Mouse (Mus musculus) embryonic facial prominence, embryonic 14.5 days (tissue): Measurements from ENCODE around the gene 1700001K19Rik. TPM values are rescaled to one million over a fixed set of nuclear protein-coding genes. Genes with fewer than 3 reads are reported as not detected.

Source experiments
- ATAC-seq: fragments of 200-750 bp; cut with Nextera tagmentation; 2 replicates; pipeline ENCODE4 v1.8.0; 2017; ENCODE audit warnings: low read depth, moderate number of reproducible peaks, moderate TSS enrichment
- DNase-seq: peaks from one replicate; pipeline ENCODE4 v3.0.0-alpha.2; 2015; ENCODE audit warnings: low spot score
- H3K27ac ChIP-seq: fragments of 300-500 bp; sonication (generic); replicated peaks from 2 replicates; pipeline ENCODE4 v1.5.1; 2014; ENCODE audit warnings: low read depth, mild to moderate bottlenecking, low read length, moderate library complexity
- H3K27me3 ChIP-seq: fragments of 300-500 bp; sonication (generic); replicated peaks from 2 replicates; pipeline ENCODE4 v1.6.1; 2014; ENCODE audit warnings: low read length; ENCODE audit not compliant: control insufficient read depth, insufficient read depth
- H3K36me3 ChIP-seq: fragments of 300-500 bp; sonication (generic); 2 replicates; pipeline ENCODE4 v1.6.1; 2014; ENCODE audit warnings: low read length, mixed read lengths; ENCODE audit not compliant: control insufficient read depth, insufficient read depth
- H3K4me1 ChIP-seq: fragments of 300-500 bp; sonication (generic); 2 replicates; pipeline ENCODE4 v1.6.1; 2014; ENCODE audit warnings: antibody characterized with exemption, low read length; ENCODE audit not compliant: control insufficient read depth, insufficient read depth
- H3K4me2 ChIP-seq: fragments of 300-500 bp; sonication (generic); 2 replicates; pipeline ENCODE4 v1.6.1; 2014; ENCODE audit warnings: low read depth, mild to moderate bottlenecking, low read length, moderate library complexity, mixed read lengths
- H3K4me3 ChIP-seq: fragments of 300-500 bp; sonication (generic); 2 replicates; pipeline ENCODE4 v1.5.1; 2014; ENCODE audit warnings: low read depth, mild to moderate bottlenecking, low read length
- H3K9ac ChIP-seq: fragments of 300-500 bp; sonication (generic); 2 replicates; pipeline ENCODE4 v1.6.1; 2014; ENCODE audit warnings: low read depth, mild to moderate bottlenecking, low read length, moderate library complexity, mixed read lengths
- H3K9me3 ChIP-seq: fragments of 300-500 bp; sonication (generic); 2 replicates; pipeline ENCODE4 v1.6.1; 2016; ENCODE audit warnings: low read length; ENCODE audit not compliant: control insufficient read depth
- WGBS: fragments of 180-500 bp; shearing (Covaris S2); extraction: QIAGEN DNeasy Blood & Tissue Kit; methylation state at CpG from one replicate; pipeline ENCODE4 v1.1.7; 2014; 5-methylcytosine and 5-hydroxymethylcytosine counted together
- polyA plus RNA-seq: library from polyadenylated mRNA; unstranded; fragments of >200 nt; fragmentation: Nextera tagmentation; extraction: Ambion mirVana; gene quantifications from 2 replicates; pipeline ENCODE4 v1.2.1, GENCODE M21; 2014

Gene 1700001K19Rik
- not detected in 2 replicates for polyA plus RNA-seq

DNA sequence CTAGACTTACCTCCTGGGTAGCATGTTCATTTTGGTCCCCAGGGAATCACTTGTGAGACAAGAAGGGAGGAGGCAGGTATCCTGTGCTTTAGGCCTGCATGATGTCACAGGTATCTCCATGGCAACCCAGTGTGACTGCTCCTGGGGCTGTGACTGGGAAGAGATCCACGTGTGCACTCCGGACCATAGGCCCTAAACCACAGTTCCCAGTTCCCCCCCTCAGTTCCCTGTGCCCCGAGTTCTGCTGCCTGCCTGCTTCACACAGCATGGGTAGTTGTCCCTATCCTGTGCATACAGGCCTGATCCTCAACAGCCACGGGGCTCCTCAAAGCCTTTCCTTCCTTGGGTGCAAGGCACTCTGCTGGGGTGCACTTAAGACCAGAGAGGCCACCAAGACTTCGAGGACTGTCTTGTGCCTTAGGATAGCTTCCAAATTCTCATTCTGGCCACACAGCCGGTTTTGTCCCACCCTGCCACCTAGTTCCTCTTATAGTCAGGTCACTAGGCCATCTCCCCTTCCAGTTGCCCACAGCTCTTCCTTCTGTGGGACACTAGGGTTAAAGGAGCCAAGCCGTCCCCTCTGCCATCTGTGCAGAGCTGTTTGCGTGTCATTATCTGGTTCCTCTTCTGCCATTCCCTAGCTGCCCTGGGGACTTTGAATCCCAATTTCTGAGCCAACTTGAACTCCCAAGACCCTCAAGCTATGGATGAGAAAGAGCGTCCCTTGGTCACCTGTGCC is at the start of gene 1700001K19Rik:
Gene 1700001K19Rik, minus strand, starts transcription at position 59 of the 739 bp plus-strand sequence.
- no peak within 1 kb of the TSS for H3K4me3 ChIP-seq
- no peak within 1 kb of the TSS for H3K27ac ChIP-seq
- H3K27me3 ChIP-seq: no peaks in the 10 kb centered on the region
- no peak within 1 kb of the TSS for H3K9ac ChIP-seq
- no peak for ATAC-seq
- no peaks in the 10 kb centered on the region for H3K9me3 ChIP-seq
- DNase-seq: peak; percentile 25
- H3K4me1 ChIP-seq: no peaks in the 10 kb centered on the region
- WGBS: 73% methylated on average over 9 of the region's 9 CpGs
- H3K36me3 ChIP-seq: 0 out of 2 replicates have a peak, but pooled peaks cover 6% of the 10 kb centered on the region
- no peak within 1 kb of the TSS for H3K4me2 ChIP-seq

DNA sequence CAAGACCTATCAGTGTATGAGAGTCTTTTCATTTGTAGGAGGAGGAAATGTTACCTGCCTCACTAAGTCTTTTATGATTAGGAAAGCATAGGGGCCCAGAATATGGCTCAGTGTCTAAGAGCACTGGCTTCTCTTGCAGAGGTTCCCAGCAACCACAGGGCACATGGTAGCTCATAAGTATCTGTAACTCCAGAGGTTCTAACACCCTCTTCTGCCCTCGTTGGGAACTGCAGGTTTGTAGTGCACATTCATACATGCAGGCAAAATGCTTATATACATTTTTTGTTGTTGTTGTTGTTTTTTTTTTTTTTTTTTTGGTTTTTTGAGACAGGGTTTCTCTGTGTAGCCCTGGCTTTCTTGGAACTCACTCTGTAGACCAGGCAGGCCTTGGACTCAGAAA is 44.0 kb upstream of the 1700001K19Rik start:
- WGBS: 46% methylated on average over 1 of the region's 1 CpGs
- Histone ChIP-seq H3K4me3 (no peak overlapping the region), H3K27ac (no peak overlapping the region), H3K4me2 (no peak overlapping the region), H3K36me3 (no peaks in the 10 kb centered on the region), H3K9ac (no peak overlapping the region), H3K4me1 (no peaks in the 10 kb centered on the region), H3K9me3 (no peaks in the 10 kb centered on the region), H3K27me3 (no peaks in the 10 kb centered on the region)
- ATAC-seq: no peak
- no peak for DNase-seq

DNA sequence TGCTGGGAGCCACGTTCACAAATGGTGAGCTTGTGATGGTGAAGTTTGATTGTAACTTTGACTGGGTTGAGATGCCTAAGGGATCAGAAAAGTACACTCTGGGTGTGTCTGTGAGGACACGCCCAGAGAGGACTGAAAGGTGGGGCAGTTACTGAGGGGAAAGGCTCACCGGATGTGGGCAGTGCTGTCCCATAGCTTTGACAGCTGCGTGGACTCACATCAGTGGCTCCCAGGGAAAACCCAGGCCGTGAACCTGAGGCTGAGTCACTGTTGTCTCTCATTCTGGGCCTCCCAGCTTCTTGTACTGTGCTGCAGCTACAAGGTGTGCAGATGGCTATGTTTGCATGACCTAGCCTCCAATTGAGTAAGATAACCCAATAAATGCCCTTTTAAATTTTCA is 43.1 kb upstream of the 1700001K19Rik start:
- no peak for DNase-seq
- ATAC-seq: no peak
- no peak overlapping the region for H3K4me2 ChIP-seq
- WGBS: 79% methylated on average over 5 of the region's 5 CpGs
- no peak overlapping the region for H3K27ac ChIP-seq
- H3K4me3 ChIP-seq: no peak overlapping the region
- H3K9ac ChIP-seq: no peak overlapping the region
- no peaks in the 10 kb centered on the region for H3K4me1 ChIP-seq
- no peaks in the 10 kb centered on the region for H3K27me3 ChIP-seq
- no peaks in the 10 kb centered on the region for H3K36me3 ChIP-seq
- no peaks in the 10 kb centered on the region for H3K9me3 ChIP-seq

DNA sequence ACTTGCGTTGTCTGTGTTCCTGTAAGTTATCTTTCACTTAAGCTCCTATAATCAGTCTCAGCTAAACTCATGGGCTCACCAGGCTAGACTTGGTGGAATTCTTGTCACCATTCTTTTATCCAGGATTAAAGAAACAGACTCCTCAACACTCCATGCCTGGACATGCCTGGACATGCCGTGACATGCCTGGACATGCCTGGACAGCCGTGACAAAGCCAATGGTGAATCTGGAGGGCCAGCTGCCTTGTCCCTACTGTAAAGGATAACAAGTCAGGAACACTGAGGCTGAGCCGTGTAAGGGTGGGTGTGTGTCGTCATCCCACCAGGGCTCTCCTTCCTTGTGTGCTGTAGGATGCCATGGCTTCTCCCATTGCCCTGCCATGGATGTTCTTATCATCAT is 42.6 kb upstream of the 1700001K19Rik start:
- 91% methylated on average over 5 of the region's 5 CpGs for WGBS
- Histone ChIP-seq H3K9ac (no peak overlapping the region), H3K36me3 (no peaks in the 10 kb centered on the region), H3K4me3 (no peak overlapping the region), H3K4me1 (no peaks in the 10 kb centered on the region), H3K27me3 (no peaks in the 10 kb centered on the region), H3K27ac (no peak overlapping the region), H3K9me3 (no peaks in the 10 kb centered on the region), H3K4me2 (no peak overlapping the region)
- ATAC-seq (no peak), DNase-seq (no peak)

DNA sequence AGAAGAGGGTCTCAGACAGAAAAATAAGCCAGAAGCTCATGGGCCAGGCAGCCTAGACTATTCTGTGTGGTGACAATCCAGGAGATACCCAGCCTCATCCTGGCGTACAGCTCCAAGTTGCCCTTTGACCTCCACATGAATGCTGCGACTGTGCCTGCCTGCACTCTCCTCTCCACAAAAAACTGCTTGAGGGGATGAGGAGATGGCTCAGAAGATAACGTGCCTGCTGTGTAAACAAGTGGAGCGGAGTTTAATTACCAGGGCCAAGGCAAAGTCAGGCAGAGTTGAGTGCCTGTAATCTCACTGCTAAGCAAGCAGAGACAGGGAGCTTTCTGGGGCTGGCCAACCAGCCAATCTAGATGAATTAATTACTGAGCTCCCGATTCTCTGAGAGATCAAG is 33.6 kb upstream of the 1700001K19Rik start:
- DNase-seq (no peak), ATAC-seq (no peak)
- Histone ChIP-seq H3K27ac (no peak overlapping the region), H3K36me3 (no peaks in the 10 kb centered on the region), H3K4me1 (no peaks in the 10 kb centered on the region), H3K4me2 (no peak overlapping the region), H3K27me3 (no peaks in the 10 kb centered on the region), H3K4me3 (no peak overlapping the region), H3K9me3 (peaks cover 3% of the 10 kb centered on the region; the same call in 1 of the 2 replicates), H3K9ac (no peak overlapping the region)
- WGBS: 11% methylated on average over 5 of the region's 5 CpGs

DNA sequence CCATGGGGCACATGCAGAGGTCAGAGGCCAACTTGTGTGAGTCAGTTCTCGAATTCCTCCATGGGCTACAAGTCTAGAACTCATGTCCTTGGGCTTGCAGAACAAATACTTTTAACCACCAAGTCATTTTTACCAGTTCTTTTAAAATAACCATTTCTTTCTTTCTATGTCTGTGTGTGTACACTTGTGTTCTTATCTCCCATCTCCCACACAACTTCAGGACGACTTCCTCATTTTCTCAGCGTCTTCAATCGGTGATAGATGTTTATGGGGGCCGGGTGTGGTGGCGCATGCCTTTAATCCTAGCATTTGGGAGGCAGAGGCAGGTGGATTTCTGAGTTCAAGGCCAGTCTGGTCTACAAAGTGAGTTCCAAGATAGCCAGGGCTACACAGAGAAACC is 31.8 kb upstream of the 1700001K19Rik start:
- Histone ChIP-seq H3K27me3 (no peaks in the 10 kb centered on the region), H3K9ac (no peak overlapping the region), H3K9me3 (peaks cover 3% of the 10 kb centered on the region; the same call in 1 of the 2 replicates), H3K4me1 (no peaks in the 10 kb centered on the region), H3K36me3 (no peaks in the 10 kb centered on the region), H3K4me3 (no peak overlapping the region), H3K27ac (no peak overlapping the region), H3K4me2 (no peak overlapping the region)
- ATAC-seq: no peak
- DNase-seq: no peak
- whole genome bisulfite sequencing: 95% methylated on average over 6 of the region's 6 CpGs

DNA sequence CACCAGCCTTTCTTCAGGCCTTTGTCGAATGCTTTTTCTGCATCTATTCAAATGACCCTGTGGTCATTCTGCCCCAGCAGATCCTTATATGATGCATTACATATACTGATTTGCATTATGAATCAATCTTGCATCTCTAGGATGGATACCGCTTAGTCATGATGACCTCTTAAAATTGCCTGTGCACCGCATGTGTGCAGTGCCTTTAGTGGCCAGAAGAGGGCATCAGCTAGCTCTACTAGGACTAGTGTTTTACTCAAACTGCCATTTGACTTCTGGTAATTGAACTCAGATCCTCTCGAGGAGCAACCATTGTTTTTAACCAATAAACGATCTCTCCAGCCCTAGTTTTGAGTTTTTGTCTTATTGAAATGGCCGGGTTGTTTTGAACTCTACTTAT is 31.4 kb upstream of the 1700001K19Rik start:
- H3K4me3 ChIP-seq: no peak overlapping the region
- H3K9ac ChIP-seq: no peak overlapping the region
- ATAC-seq: no peak
- H3K27ac ChIP-seq: no peak overlapping the region
- 95% methylated on average over 6 of the region's 6 CpGs for WGBS
- no peaks in the 10 kb centered on the region for H3K27me3 ChIP-seq
- no peak overlapping the region for H3K4me2 ChIP-seq
- H3K4me1 ChIP-seq: no peaks in the 10 kb centered on the region
- DNase-seq: no peak
- no peaks in the 10 kb centered on the region for H3K36me3 ChIP-seq
- peaks cover 3% of the 10 kb centered on the region; the same call in 1 of the 2 replicates for H3K9me3 ChIP-seq

DNA sequence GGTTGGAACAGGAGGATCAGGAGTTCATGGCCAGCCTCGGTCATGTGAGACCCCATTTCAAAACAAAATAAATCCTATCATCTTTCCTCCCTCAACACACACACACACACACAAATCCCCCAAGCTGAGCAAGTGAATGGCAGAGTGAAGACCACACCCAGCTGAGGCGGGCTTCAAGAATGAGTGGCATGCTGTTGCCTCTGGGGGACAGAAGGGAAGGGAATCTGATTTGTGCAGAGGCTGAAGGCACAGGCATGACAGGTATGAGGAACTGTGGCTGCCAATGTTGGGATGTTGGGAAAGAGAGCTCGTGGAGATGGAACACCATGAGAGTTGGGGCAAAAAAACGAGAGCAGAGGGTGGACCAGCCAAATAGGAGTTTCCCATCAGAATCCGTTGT is 28.9 kb upstream of the 1700001K19Rik start:
- H3K27me3 ChIP-seq: no peaks in the 10 kb centered on the region
- no peak overlapping the region for H3K4me3 ChIP-seq
- no peak overlapping the region for H3K9ac ChIP-seq
- DNase-seq: peak; percentile 30
- no peak overlapping the region for H3K4me2 ChIP-seq
- H3K4me1 ChIP-seq: no peaks in the 10 kb centered on the region
- WGBS: 64% methylated on average over 5 of the region's 5 CpGs
- H3K36me3 ChIP-seq: no peaks in the 10 kb centered on the region
- H3K9me3 ChIP-seq: peaks cover 3% of the 10 kb centered on the region; the same call in 1 of the 2 replicates
- 0 out of 2 replicates have a peak, but pooled peaks have one; percentile 54 for ATAC-seq
- H3K27ac ChIP-seq: no peak overlapping the region

DNA sequence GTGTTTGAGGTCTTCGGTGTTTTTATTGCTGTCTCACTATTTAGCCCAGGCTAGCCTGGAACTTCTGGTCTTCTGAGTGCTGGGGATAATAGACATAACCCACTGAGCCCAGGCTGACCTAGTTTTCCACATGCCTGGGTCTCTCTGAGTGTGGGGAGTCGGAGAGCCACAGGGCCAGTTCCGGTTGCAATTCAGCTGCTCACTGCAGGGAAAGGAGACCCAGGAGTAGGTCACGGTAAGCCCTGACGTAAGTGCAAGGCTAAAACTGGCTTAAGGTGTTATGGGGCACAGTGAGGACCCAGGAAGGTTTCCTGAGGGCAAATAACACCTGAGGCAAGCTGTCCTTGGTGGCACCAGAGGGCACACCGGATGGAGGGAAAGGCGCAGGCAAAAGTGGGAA is 25.0 kb upstream of the 1700001K19Rik start:
- ATAC-seq: no peak
- DNase-seq: no peak
- Histone ChIP-seq H3K36me3 (no peaks in the 10 kb centered on the region), H3K4me2 (no peak overlapping the region), H3K4me1 (no peaks in the 10 kb centered on the region), H3K4me3 (no peak overlapping the region), H3K27me3 (no peaks in the 10 kb centered on the region), H3K9ac (no peak overlapping the region), H3K9me3 (0 out of 2 replicates have a peak, but pooled peaks cover 1% of the 10 kb centered on the region), H3K27ac (no peak overlapping the region)
- WGBS: 88% methylated on average over 7 of the region's 7 CpGs
